Mouse (Mus musculus) liver, adult (tissue): ENCODE results near the gene Etnk1.

Experiments
- GATA4 ChIP-seq: IDR thresholded peaks from 2 replicates; pipeline ENCODE4 v1.6.1; 2014; ENCODE audit warnings: mild to moderate bottlenecking, low read length; ENCODE audit not compliant: insufficient replicate concordance

Etnk1 gene

DNA sequence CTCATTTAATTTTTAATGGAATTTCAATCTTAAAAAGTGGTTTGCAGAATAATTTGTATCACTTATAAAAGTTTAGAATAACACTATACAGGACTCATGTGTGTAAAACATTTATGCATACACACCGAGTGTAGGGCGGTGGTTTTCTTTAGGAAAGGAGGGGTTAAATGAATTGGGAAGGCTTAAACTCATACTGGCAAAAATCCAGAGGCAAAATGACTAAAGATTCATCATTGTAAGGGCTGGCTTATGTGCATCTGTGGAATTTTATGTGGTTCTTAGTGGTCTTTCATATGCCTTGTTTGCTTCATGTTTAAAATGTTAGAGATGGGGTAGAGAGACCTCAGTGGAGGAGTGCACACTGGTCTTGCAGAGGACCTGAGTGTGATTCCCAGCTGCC, 22.5 kb upstream of the Etnk1 start:
- TF ChIP-seq GATA4, result no peak

DNA sequence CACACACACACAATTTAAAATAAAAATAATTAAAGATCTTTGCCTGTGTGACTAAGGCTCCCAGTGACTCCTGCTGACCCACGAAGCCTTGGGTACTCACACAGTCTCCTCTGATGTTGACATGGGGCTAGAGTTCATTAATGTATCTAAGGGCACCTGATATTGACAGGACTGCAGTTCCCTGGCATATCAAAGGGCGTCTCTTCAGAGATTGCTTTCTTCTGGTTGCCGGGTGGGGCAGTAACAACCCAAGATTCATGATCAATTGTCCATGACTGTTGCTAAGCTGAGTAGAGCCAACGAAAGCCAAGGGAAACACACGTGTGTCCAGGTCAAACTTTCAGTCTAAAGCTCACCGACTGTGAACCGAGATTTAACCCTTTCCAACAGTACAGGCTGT, 22.0 kb upstream of the Etnk1 start:
- TF ChIP-seq GATA4, result no peak

DNA sequence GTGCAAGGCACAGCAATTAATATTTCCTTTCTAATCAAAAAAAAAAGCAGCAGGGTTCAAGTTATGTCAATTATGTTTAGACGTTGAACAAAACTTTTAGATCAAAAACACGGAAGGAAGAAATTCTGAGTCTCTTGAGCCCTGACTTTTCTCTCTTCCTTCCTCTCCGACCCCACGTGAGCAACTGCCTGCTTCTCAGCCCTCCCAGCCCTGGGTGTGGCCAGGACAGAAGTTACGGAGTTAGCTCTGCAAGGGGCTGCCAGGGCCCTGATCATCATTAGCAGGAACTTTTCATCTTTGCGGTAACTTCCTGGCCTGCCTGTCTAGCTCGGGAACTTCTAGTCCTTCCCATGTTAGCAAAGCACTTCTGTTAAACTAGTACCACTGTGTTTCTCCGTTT, 20.3 kb upstream of the Etnk1 start:
- no peak for TF ChIP-seq GATA4

GRCm38 (mm10) chr6:143148868-143149267, 18.2 kb upstream of the Etnk1 start:
- no peak for TF ChIP-seq GATA4

- no peak for TF ChIP-seq GATA4
Measured at GRCm38 (mm10) chr6:143149766-143150291, 17.2 kb upstream of the Etnk1 start.

DNA sequence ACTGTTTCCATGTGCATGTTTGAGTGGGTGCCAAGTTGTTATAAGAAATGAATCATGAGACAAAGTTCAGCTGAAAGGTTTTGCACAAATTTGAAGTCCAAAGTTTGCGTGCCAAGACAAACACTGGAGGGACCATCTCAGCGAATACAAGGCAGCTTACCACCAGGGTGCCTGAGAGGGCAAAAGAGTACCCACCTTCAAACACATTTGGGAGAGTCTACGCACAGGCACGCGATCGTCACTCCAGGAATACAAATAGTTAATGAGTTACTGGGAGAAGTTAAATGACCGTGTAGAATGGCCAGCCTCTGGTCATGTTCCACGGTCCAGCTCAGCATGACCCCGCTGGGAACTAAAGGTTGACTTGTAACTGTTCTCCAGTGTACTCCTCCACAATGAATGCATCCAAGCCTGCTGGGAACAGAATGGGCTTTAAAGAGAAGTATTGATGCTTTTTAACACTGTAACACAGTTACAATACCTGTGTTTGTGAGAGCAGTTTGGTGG, 14.6 kb upstream of the Etnk1 start:
- TF ChIP-seq GATA4, result no peak

- TF ChIP-seq GATA4, result no peak
Measured at GRCm38 (mm10) chr6:143153160-143153559, 13.9 kb upstream of the Etnk1 start.

- no peak for TF ChIP-seq GATA4
Measured at GRCm38 (mm10) chr6:143153751-143154494, 13.1 kb upstream of the Etnk1 start.

DNA sequence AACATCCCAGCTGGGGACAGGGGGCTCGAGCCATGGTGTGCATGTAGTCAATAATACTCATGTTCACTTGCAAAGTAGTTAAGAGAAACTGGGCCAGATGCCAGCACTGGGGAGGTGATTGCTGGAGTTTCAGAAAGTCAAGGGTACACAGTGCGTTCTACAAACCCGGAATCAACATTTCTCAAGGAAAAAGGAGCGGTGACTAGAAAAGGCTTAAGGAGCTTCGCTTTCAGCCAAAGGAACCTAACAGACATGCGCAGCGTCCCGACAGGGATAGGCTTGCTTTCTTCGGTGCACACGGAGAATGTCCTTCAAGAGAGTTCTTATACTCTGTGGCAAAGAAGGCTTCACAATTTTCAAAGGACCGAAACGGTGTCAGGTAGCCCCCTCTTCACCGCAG, 12.1 kb upstream of the Etnk1 start:
- TF ChIP-seq GATA4, result no peak

GRCm38 (mm10) chr6:143155996-143156395, 11.0 kb upstream of the Etnk1 start:
- TF ChIP-seq GATA4, result no peak

- no peak for TF ChIP-seq GATA4
Measured at GRCm38 (mm10) chr6:143156684-143157083, 10.3 kb upstream of the Etnk1 start.

DNA sequence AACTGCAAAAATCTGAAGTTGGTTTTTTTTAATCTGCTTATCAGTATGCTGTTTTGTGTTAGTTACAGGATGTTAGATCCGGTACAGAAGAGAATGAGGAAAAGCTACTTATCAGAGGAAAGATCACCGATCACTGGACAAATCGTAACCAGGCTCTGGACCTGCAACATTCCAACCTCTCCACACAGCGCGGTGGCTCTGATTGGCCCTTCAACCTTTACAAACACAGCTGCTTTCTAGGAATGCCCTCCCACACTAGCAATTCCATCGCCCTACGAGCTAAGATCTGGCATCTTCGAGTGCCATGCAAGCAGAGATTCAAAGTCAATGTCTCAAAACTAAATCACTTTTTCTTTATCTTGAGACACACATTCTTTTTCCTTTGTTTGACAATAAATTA, 9.6 kb upstream of the Etnk1 start:
- TF ChIP-seq GATA4, result no peak

DNA sequence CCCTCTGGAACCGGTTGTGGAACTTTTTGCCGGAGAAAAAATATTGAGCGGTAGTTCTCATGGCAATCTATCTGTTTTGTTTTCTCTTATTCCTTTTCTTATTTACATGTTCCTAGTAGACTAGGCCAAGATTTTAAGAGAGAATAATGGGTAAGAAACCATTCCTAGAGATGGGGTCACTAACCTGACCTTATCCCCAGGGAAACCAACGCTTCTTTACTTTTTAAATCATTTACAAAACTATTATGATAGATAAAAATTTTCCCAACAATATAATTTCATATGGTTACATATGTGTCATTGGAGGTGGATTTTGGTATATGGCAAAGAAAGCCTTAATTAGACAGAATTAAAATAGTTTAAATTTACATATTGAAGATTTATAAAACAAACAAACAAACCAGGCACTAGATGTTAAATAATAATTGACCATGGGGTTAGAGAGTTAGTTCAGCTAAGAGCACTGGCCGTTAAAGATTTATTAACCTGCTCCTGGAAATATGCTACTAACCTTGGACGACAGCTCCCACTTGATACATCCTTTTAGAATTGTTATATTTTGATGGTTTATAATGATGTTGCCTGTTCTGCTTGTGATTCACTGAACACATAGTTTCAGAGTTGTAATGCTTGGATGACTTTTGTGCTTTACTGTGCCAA, 6.3 kb upstream of the Etnk1 start:
- TF ChIP-seq GATA4, result no peak

DNA sequence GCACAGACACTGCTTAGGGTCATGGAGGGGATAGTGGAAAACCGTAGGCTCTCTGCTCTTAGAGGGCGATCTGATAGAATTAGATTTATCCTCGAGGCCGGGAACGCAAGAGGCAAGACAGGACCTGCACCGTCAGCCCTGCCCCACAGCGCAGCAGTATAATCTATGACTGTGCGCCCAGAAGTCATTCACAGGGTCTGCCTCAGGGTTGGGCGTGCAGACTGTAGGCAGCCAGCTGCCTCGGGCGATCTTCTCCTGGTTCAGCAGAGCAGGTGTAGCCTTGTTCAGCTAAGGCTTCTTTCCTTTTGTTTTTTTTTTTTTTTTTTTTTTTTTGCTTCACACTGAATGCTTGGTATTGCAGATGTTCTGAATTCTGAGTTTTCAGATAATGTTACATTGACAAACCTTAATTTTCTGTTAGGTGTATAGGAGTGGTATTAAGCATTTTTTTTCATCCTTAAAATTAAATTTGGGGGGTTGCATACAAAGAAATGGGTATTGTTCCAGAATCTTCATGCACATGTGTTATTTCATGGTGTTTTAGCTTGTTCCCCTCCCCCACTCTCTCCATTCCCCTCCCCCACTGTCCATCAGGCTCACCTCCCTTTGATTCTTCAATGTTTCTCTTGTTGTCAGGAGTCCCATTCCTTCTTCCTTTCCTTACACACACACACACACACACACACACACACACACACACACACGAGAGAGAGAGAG, 4.7 kb upstream of the Etnk1 start:
- no peak for TF ChIP-seq GATA4
